ENCODE assay signal across 10 mouse cellular contexts in the genomic region with DNA sequence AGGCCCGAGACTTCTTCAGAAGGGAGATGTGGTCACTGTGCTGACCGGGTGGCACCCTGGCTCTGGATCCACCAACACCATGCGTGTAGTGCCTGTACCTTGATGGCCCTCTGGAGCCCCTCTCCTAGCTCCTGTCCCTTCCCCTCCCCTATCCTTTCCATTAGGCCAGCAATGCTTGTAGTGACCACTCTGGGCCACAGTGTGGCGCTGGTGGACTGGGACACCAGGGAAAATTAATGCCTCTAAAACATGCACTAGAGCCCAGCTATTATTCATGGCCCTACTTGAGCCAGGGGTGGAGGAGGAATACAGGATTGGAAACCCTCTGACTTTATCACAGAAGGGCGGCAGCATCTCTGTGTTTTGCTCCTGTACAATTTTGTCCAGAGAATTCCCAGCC. TPM values are rescaled to one million over a fixed set of nuclear protein-coding genes. Genes with fewer than 3 reads are reported as not detected.
DNase-seq lines count a peak whose midpoint lies in the region; ATAC-seq and TF ChIP-seq lines count a peak whose summit lies in the region.
"Had no signal": no experiment of that assay in that cellular context is flagged by ENCODE, and none has a peak within 500 bp of the region (broad histone marks: within the 10 kb centered on the region; RNA-seq: fewer than 3 reads in every experiment).

No protein-coding gene starts in this region.

- no peaks in the 10 kb centered on the region for H3K9me3 ChIP-seq in neural tube, embryonic 15.5 days (replicated peaks)

- peak; percentile 79 for DNase-seq in neural tube, embryonic 10.5 days (ENCODE audit: extremely low spot score, low spot score)
- peak; percentile 31 for DNase-seq in adrenal gland, adult 8-10 months
- DNase-seq in embryo, embryonic 11 days = peak; percentile 59
- DNase-seq in induced T-regulatory cell, adult 2 months (ENCODE audit: low read depth) = peak; percentile 67
- no peak for DNase-seq in liver, adult 2 months (ENCODE audit: extremely low read depth, low read depth, low spot score)
- DNase-seq in right cerebral cortex, adult 18-20 months = peak; percentile 59

- H3K4me3 ChIP-seq in neural tube, embryonic 15.5 days (replicated peaks) = no peak overlapping the region
- no peak overlapping the region for H3K4me3 ChIP-seq in liver, adult 2 months (ENCODE audit: insufficient read depth, low read depth, low read length)

- 56% methylated on average over 5 of the region's 5 CpGs for WGBS in neural tube, embryonic 15.5 days
- WGBS in liver, adult 2 months = 68% methylated on average over 5 of the region's 5 CpGs

- H3K79me2 ChIP-seq in liver, adult 2 months (ENCODE audit: control insufficient read depth, insufficient read depth, low read length) = no peaks in the 10 kb centered on the region

- H3K27me3 ChIP-seq in neural tube, embryonic 15.5 days (replicated peaks) = no peaks in the 10 kb centered on the region
- H3K27me3 ChIP-seq in liver, adult 2 months (ENCODE audit: control insufficient read depth, insufficient read depth, low read length) = no peaks in the 10 kb centered on the region

- TF ChIP-seq POLR2A in liver, adult 2 months (IDR thresholded peaks at IDR 0.05; ENCODE audit: extremely low read depth, insufficient read depth, low read length) = no peak

- ATAC-seq in neural tube, embryonic 15.5 days (ENCODE audit: low FRiP score) = no peak
- ATAC-seq in activated CD4-positive, CD25-positive, alpha-beta regulatory T cell, adult 4 months = no peak

- H3K9ac ChIP-seq in neural tube, embryonic 15.5 days (replicated peaks) = no peak overlapping the region
- no peak overlapping the region for H3K9ac ChIP-seq in liver, adult 2 months (ENCODE audit: low read depth, low read length)

- no peak overlapping the region for H3K4me2 ChIP-seq in neural tube, embryonic 15.5 days

- H3K36me3 ChIP-seq in neural tube, embryonic 15.5 days = peaks cover 6% of the 10 kb centered on the region; the same call in 1 of the 2 replicates
- H3K36me3 ChIP-seq in liver, adult 2 months (ENCODE audit: control insufficient read depth, insufficient read depth, low read length) = no peaks in the 10 kb centered on the region

- H3K27ac ChIP-seq in neural tube, embryonic 15.5 days (replicated peaks) = no peak overlapping the region
- H3K27ac ChIP-seq in liver, adult 2 months (replicated peaks; ENCODE audit: insufficient read depth, low read depth, low read length) = no peak overlapping the region

- peak; percentile 86 for TF ChIP-seq CTCF in liver, adult 2 months (IDR thresholded peaks at IDR 0.05; ENCODE audit: low read depth, low read length)

- H3K4me1 ChIP-seq in neural tube, embryonic 15.5 days = no peaks in the 10 kb centered on the region
- no peaks in the 10 kb centered on the region for H3K4me1 ChIP-seq in liver, adult 2 months (ENCODE audit: control insufficient read depth, insufficient read depth, low read length)

RNA-seq across cellular contexts. Expression of gene Angel1, which starts 10.9 kb away (rescaled TPM):
- 11.2 and 11.7 TPM in 2 replicates for polyA plus RNA-seq in neural tube, embryonic 15.5 days (2015; fragmentation: Nextera tagmentation; extraction: Ambion mirVana)
- total RNA-seq in adrenal gland, adult 8-10 months (2022) = 1 to 10 TPM; 2.7 to 6.6 (median 4.6) TPM
- 1.1 and 1.7 TPM in 2 replicates for total RNA-seq in liver, adult 2 months (2014; rRNA removed)
- 4.1 and 5.2 TPM in 2 replicates for polyA plus RNA-seq in liver, adult 2 months (2012; rRNA removed)
- polyA plus RNA-seq in activated CD4-positive, CD25-positive, alpha-beta regulatory T cell, adult 4 months (2017; shearing (Covaris generic)) = 1 to 10 TPM; 4.0 to 5.7 TPM

RNA-seq across cellular contexts. Expression of gene Lrrc74a, which starts 18.8 kb away (rescaled TPM):
- polyA plus RNA-seq in neural tube, embryonic 15.5 days (2015; fragmentation: Nextera tagmentation; extraction: Ambion mirVana) = not detected in 2 replicates
- total RNA-seq in adrenal gland, adult 8-10 months (2022) = not detected
- not detected in 2 replicates for total RNA-seq in liver, adult 2 months (2014; rRNA removed)
- polyA plus RNA-seq in liver, adult 2 months (2012; rRNA removed) = not detected in 2 replicates
- polyA plus RNA-seq in activated CD4-positive, CD25-positive, alpha-beta regulatory T cell, adult 4 months (2017; shearing (Covaris generic)) = not detected
- polyA plus RNA-seq: heart, embryonic 14.5 days; neural tube, embryonic 14.5 days had no signal

RNA-seq across cellular contexts. Expression of gene Vash1, which starts 36.9 kb away (rescaled TPM):
- 25.7 and 28.2 TPM in 2 replicates for polyA plus RNA-seq in neural tube, embryonic 15.5 days (2015; fragmentation: Nextera tagmentation; extraction: Ambion mirVana)
- 1 to 10 TPM; 2.4 to 5.8 (median 3.9) TPM for total RNA-seq in adrenal gland, adult 8-10 months (2022)
- 0.74 and 0.94 TPM in 2 replicates for total RNA-seq in liver, adult 2 months (2014; rRNA removed)
- 0.80 and 0.88 TPM in 2 replicates for polyA plus RNA-seq in liver, adult 2 months (2012; rRNA removed)
- under 1 TPM in 1 of 2 experiments, not detected in 1; 0.17 TPM for polyA plus RNA-seq in activated CD4-positive, CD25-positive, alpha-beta regulatory T cell, adult 4 months (2017; shearing (Covaris generic))

Comparison
In these comparisons a context has a peak if more than half of its experiments do, and no peak if none do; other contexts are left out.
1. RNA of gene Vash1, which starts 36.9 kb away (polyA plus RNA-seq): 25.7 to 28.2 TPM in neural tube, embryonic 15.5 days; 0.80 to 0.88 TPM in liver, adult 2 months and 0.17 TPM in activated CD4-positive, CD25-positive, alpha-beta regulatory T cell, adult 4 months; every median in the first group is over 10 times any median in the second.